Mouse (Mus musculus) embryonic facial prominence, embryonic 13.5 days (tissue): ENCODE results near the gene Dctpp1. TPM values are rescaled to one million over a fixed set of nuclear protein-coding genes. Genes with fewer than 3 reads are reported as not detected.

Experiments used
- ATAC-seq: fragments of 200-750 bp; cut with Nextera tagmentation; 2 replicates; pipeline ENCODE4 v1.8.0; 2017; ENCODE audit warnings: low read depth; ENCODE audit not compliant: insufficient number of reproducible peaks, insufficient read depth, low FRiP score, low TSS enrichment
- H3K27ac ChIP-seq: fragments of 300-500 bp; sonication (generic); 2 replicates; pipeline ENCODE4 v1.5.1; 2015; ENCODE audit warnings: moderate library complexity, mild to moderate bottlenecking, inconsistent platforms
- H3K27me3 ChIP-seq: fragments of 300-500 bp; sonication (generic); 2 replicates; pipeline ENCODE4 v1.6.1; 2015; ENCODE audit warnings: mild to moderate bottlenecking, inconsistent platforms
- H3K36me3 ChIP-seq: fragments of 300-500 bp; sonication (generic); 2 replicates; pipeline ENCODE4 v1.6.1; 2015; ENCODE audit warnings: mild to moderate bottlenecking, inconsistent platforms
- H3K4me1 ChIP-seq: fragments of 300-500 bp; sonication (generic); 2 replicates; pipeline ENCODE4 v1.6.1; 2015; ENCODE audit warnings: inconsistent platforms
- H3K4me2 ChIP-seq: fragments of 300-500 bp; sonication (generic); 2 replicates; pipeline ENCODE4 v1.6.1; 2015; ENCODE audit warnings: moderate library complexity, mild to moderate bottlenecking, inconsistent platforms
- H3K4me3 ChIP-seq: fragments of 300-500 bp; sonication (generic); 2 replicates; pipeline ENCODE4 v1.5.1; 2015; ENCODE audit warnings: mild to moderate bottlenecking, inconsistent platforms
- H3K9ac ChIP-seq: fragments of 300-500 bp; sonication (generic); 2 replicates; pipeline ENCODE4 v1.6.1; 2015; ENCODE audit warnings: mild to moderate bottlenecking, inconsistent platforms
- H3K9me3 ChIP-seq: fragments of 300-500 bp; sonication (generic); 2 replicates; pipeline ENCODE4 v1.6.1; 2016; ENCODE audit warnings: inconsistent platforms
- WGBS: fragments of 180-500 bp; shearing (Covaris S2); methylation state at CpG from one replicate; pipeline ENCODE4 v1.1.7; 2015; ENCODE audit warnings: mixed read lengths; 5-methylcytosine and 5-hydroxymethylcytosine counted together
- polyA plus RNA-seq: library from polyadenylated mRNA; unstranded; fragments of >200 nt; fragmentation: Nextera tagmentation; extraction: Ambion mirVana; gene quantifications from 2 replicates; pipeline ENCODE4 v1.2.1, GENCODE M21; 2015

Dctpp1 gene
- polyA plus RNA-seq, 1 experiment from 2014 or later: 206 TPM

DNA sequence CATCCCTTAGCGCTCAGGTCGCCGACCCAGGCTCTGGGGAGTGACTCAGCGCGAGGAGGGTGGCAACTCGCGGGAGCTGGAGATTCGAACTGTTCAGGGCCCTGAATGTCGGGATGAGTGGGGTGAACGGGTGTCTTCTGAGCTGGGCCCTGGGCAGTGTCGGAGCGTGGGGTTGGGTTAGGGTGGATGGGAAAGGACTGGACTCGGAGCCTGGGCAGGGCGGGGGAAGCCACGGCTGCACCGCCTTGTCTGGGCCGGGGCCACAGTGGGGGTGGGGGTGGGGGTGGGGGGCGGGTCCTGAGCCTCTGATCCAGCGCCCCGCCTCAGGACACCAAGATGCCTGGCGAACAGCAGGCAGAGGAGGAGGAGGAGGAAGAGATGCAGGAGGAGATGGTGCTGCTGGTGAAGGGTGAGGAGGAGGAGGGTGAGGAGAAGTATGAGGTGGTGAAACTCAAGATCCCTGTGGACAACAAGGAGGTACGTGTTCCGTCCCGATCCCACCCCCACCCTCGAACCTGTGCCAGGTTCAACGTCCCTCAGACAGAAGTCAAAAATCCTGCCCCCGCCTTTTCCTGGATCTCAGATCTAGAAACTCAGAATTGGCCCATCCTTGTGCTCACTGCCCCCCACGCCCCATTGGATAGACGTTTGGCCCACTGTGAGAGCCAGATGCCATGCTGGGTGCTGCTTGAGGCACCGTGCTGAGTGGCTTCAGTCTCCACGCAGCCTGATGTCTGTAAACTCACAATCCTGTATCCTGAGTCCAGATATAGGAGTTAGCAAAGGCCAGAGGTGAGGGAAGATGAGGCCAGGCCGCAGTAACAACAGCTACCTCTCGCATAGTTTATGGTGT is 15.6 kb downstream of the Dctpp1 start:
- H3K4me2 ChIP-seq: peak overlapping the region; percentile 77
- H3K27ac ChIP-seq: peak overlapping the region; percentile 96
- peak; percentile 82 for ATAC-seq
- H3K4me3 ChIP-seq: peak overlapping the region; percentile 86
- WGBS: 10% methylated on average over 32 of the region's 33 CpGs
- H3K9ac ChIP-seq: peak overlapping the region; percentile 95
- H3K4me1 ChIP-seq: peaks cover 29% of the 10 kb centered on the region
- H3K36me3 ChIP-seq: peaks cover 36% of the 10 kb centered on the region
- H3K9me3 ChIP-seq: no peaks in the 10 kb centered on the region
- H3K27me3 ChIP-seq: no peaks in the 10 kb centered on the region

DNA sequence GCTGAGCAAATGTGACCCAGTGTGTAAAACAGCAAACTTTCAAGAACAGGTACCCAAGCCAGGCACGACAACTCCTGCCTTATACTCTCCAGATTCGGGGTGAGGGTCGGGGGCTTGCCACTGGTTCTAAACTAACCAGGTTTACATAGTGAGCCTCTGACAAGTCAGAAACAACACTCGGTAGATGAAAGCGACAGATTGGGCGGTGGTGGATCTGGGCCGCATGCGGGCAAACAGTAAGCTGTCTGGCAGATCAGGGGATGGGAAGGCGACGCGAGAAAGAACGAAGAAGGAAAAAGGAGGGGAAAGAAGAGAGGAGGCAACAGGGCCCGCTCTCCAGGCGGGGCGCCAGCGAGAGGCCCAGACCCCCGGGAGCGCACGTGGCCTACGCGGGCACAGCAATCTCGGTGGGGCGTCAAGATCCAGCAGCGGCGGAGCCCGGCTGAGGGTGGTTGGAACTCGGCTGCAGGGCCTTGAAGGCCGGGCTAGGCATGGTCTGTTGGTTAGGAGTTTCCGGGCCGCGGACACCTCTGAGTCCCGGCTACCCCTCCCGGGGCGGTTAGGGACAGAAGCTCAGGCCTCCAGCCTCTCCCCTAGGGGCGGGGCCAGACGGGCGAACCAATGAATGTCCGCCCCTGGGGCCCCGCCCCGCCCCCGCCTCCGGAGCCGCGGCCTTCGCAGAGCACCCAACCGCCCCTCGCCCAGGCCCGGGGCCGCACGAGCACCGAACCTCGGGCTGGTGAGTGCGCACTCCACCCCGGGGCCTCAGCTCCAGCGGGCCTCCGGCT is 16.4 kb downstream of the Dctpp1 start, which contains the start of gene Zfp771:
Gene Zfp771 (plus strand): TSS at position 405 of the 788 bp plus-strand sequence.
- peak within 1 kb of the TSS; percentile 96 for H3K27ac ChIP-seq
- H3K9me3 ChIP-seq: no peaks in the 10 kb centered on the region
- H3K36me3 ChIP-seq: peaks cover 31% of the 10 kb centered on the region
- peak within 1 kb of the TSS; percentile 95 for H3K9ac ChIP-seq
- peak; percentile 92 for ATAC-seq
- H3K4me2 ChIP-seq: peak within 1 kb of the TSS; percentile 77
- WGBS: 1% methylated on average over 55 of the region's 56 CpGs
- peak within 1 kb of the TSS; percentile 86 for H3K4me3 ChIP-seq
- no peaks in the 10 kb centered on the region for H3K27me3 ChIP-seq
- H3K4me1 ChIP-seq: peaks cover 29% of the 10 kb centered on the region

DNA sequence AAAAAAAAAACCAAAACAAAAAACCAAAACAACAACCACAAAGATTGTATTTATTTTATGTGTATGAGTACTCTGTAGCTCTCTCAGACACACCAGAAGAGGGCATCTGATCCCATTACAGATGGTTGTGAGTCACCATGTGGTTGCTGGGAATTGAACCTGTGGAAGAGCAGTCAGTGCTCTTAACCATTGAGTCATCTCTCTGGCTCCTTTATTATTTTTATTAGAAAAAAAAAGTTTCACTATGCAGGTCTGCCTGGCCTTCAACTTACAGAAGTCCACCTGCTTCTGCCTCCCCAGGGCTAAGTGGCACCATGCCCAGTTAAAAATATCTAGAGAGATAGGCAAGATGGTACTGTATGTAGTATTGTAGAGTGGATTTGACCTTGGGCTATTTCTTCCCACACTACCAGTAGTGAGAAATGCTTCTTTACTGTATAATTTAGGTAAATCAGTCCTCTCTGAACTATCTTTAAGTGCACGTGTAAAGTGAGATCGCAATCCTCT is 17.1 kb downstream of the Dctpp1 start:
- peak overlapping the region; percentile 95 for H3K9ac ChIP-seq
- 28% methylated on average over 2 of the region's 2 CpGs for WGBS
- H3K9me3 ChIP-seq: no peaks in the 10 kb centered on the region
- peak overlapping the region; percentile 86 for H3K4me3 ChIP-seq
- peaks cover 29% of the 10 kb centered on the region for H3K4me1 ChIP-seq
- H3K27me3 ChIP-seq: no peaks in the 10 kb centered on the region
- ATAC-seq: no peak
- H3K27ac ChIP-seq: peak overlapping the region; percentile 96
- peaks cover 35% of the 10 kb centered on the region for H3K36me3 ChIP-seq
- H3K4me2 ChIP-seq: peak overlapping the region; percentile 77

DNA sequence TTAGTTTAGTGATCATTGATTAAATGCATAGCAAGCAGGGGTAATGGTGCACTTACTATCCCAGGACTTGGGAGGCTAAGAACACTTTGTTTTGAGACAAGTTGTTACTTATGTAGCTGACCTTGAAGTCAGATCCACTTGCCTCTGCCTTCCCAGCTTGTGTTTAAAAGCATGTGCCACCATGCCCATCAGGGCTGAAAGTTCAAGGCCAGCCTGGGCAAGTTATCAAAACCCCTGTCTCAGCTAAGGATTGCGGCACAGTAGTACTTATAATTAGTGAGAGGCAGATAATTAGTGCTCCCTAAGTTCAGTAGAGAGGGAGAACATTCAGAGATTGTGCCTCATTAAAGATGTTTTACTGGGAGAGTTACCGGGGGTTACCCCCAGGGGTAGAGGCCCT is 25.7 kb downstream of the Dctpp1 start:
- Histone ChIP-seq H3K27ac (no peak overlapping the region), H3K9ac (no peak overlapping the region), H3K4me3 (0 out of 2 replicates have a peak overlapping the region, but pooled peaks have one; percentile 97), H3K27me3 (no peaks in the 10 kb centered on the region), H3K4me1 (peaks cover 34% of the 10 kb centered on the region), H3K4me2 (peak overlapping the region; percentile 79; the same call in 1 of the 2 replicates), H3K9me3 (no peaks in the 10 kb centered on the region), H3K36me3 (peaks cover 61% of the 10 kb centered on the region)
- WGBS: 88% methylated on average over 2 of the region's 2 CpGs
- no peak for ATAC-seq

DNA sequence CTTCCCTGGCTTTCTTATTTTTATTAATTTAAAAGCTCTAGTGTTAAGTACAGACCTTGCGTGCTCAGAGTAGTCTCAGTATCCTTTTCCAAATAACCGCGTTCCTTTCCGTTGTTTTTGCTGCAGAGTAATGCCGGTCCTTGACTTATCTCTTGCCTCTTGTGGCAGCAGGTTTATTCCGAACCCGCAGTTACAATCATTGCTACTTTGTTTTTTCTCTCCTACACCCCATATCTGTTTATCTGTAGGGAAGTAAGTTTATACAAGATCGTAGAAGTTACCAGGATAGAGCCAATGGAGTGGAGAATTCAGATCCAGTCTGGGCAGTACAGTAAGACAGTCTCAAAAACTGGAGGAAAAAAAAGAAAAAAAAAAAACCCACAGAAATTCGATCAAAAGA is 26.7 kb downstream of the Dctpp1 start:
- H3K9me3 ChIP-seq: no peaks in the 10 kb centered on the region
- H3K27me3 ChIP-seq: no peaks in the 10 kb centered on the region
- WGBS: 6% methylated on average over 9 of the region's 9 CpGs
- H3K4me1 ChIP-seq: peaks cover 34% of the 10 kb centered on the region
- peak overlapping the region; percentile 79 for H3K4me2 ChIP-seq
- H3K9ac ChIP-seq: peak overlapping the region; percentile 97
- H3K4me3 ChIP-seq: peak overlapping the region; percentile 97
- peak overlapping the region; percentile 99 for H3K27ac ChIP-seq
- no peak for ATAC-seq
- H3K36me3 ChIP-seq: peaks cover 65% of the 10 kb centered on the region

DNA sequence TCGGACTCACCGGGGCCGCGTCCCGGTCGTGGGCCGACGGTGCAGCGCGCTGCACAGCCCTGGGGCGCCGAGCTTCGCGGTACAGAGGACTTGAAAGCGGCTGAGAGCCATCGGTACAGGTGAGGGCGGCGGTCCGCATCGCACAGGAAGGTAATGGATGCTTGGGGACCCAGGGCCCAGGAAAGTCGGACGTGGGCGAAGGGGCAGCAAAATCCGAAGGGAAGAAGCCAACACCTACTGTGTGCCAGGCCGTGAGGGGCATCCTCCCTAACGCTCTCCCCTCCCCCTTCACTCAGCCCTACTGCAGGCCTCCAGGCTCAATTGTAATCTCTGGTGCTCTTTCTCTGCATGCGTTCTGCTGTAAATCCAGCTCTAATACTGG is 27.1 kb downstream of the Dctpp1 start:
- Histone ChIP-seq H3K4me3 (peak overlapping the region; percentile 97), H3K27ac (peak overlapping the region; percentile 99), H3K4me1 (peaks cover 34% of the 10 kb centered on the region), H3K9ac (peak overlapping the region; percentile 97), H3K27me3 (no peaks in the 10 kb centered on the region), H3K36me3 (peaks cover 61% of the 10 kb centered on the region), H3K9me3 (no peaks in the 10 kb centered on the region), H3K4me2 (peak overlapping the region; percentile 79)
- WGBS: under 1% methylated on average over 27 of the region's 27 CpGs
- peak; percentile 21; the same call in 1 of the 2 replicates for ATAC-seq

DNA sequence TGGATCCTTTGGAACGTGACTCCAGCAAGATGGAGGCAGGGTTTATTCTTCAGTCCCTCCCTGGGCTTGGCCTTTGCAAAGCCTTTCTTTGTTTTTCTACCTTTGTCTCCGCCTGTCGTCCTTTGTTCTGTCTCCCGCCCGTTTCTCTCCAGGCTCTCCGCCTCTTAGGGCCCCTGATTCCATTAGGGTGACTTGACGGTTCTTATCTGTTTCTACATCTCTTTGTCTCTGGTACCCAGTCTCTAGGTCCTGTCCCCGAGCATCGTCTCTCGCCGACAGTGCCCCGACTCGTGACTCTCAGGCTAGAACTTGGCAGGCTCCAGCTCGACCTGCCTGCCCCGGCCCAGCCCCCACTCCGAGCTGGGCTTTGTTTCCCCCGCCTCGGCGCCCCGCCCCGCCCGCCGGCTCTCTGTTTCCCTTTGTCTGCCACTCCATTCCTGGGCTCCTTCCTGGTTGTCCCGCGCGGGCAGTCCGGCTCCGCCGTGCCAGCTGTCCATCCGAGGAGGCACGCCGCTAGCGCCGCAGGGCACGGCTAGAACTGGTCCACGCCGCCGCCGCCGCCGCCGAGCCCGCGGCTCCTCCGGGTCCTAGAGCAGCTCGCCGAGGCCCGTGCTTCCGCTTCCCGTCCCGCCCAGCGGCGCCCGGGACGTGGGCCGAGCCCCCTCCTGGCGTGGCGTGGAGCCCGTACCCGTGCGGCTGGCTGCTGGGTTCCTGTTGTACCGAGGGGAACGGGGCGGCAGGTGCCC is 27.7 kb downstream of the Dctpp1 start, which contains the start of the genes Zfp553 and Sept1:
Gene Zfp553 (plus strand): TSS at position 440 of the 746 bp plus-strand sequence.
Gene Sept1 (minus strand): TSS at position 509 of the 746 bp plus-strand sequence.
- peak; percentile 88 for ATAC-seq
- WGBS: under 1% methylated on average over 64 of the region's 64 CpGs
- Histone ChIP-seq H3K27ac (peak within 1 kb of the TSS; percentile 99), H3K4me1 (peaks cover 34% of the 10 kb centered on the region), H3K9me3 (no peaks in the 10 kb centered on the region), H3K36me3 (peaks cover 56% of the 10 kb centered on the region), H3K27me3 (no peaks in the 10 kb centered on the region), H3K4me3 (peak within 1 kb of the TSS; percentile 97), H3K9ac (peak within 1 kb of the TSS; percentile 97), H3K4me2 (peak within 1 kb of the TSS; percentile 79)

DNA sequence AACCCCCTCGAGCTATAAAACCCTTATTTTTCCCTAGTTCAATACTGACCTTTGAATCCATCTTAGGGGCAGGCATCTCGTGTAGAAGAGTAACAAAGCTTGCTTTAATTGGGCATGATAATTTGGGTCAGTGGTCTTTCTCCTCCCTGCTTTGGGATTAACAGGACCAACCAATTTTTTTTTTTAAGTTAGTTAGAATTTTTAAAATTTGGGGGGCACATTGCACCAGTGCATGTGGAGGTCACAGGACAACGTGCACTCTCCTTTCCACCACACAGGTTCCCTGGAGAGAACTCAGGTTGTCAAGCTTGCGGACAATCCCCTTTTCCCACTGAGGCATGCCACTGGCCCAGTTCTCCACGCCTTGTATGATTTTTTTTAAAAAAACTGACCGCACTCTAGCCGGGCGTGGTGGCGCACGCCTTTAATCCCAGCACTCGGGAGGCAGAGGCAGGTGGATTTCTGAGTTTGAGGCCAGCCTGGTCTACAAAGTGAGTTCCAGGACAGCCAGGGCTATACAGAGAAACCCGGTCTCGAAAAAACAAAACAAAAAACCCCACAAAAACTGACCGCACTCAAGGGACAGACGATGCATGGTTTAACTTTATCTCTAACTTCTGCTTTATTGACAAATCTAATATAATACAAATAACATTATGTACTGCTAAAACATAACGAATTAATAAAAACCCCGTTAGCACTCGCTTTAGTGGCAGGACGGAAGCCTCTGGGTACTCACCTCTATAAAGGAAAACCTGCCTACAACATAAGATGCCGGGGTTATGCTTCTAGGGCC is 28.5 kb downstream of the Dctpp1 start:
- 8% methylated on average over 20 of the region's 20 CpGs for WGBS
- Histone ChIP-seq H3K4me3 (peak overlapping the region; percentile 97), H3K27ac (peak overlapping the region; percentile 99), H3K4me2 (peak overlapping the region; percentile 79), H3K36me3 (peaks cover 48% of the 10 kb centered on the region), H3K27me3 (no peaks in the 10 kb centered on the region), H3K4me1 (peaks cover 34% of the 10 kb centered on the region), H3K9ac (peak overlapping the region; percentile 97), H3K9me3 (no peaks in the 10 kb centered on the region)
- ATAC-seq: no peak

DNA sequence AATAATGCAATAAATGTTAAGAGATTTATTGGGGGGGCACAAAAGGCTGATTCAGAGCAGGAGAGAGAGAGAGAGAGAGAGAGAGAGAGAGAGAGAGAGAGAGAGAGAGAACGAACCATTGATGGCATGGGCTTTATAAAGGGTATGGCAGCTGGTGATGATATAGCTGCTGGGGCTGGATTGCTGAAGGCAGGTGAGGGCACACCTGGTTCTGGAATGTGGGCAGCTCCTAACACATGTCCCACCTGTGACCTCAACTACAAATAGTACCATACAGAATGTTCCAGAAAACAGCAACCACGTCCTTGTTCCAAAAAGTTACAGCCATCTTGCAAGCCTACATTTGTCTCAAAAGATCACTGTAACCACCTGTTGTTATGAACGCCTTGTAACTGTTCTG is 29.1 kb downstream of the Dctpp1 start:
- Histone ChIP-seq H3K4me1 (peaks cover 34% of the 10 kb centered on the region), H3K4me2 (peak overlapping the region; percentile 79), H3K9me3 (no peaks in the 10 kb centered on the region), H3K27me3 (no peaks in the 10 kb centered on the region), H3K9ac (peak overlapping the region; percentile 97), H3K36me3 (peaks cover 41% of the 10 kb centered on the region), H3K27ac (no peak overlapping the region; the same call in 1 of the 2 replicates), H3K4me3 (peak overlapping the region; percentile 97)
- 53% methylated on average over 3 of the region's 3 CpGs for WGBS
- no peak for ATAC-seq

DNA sequence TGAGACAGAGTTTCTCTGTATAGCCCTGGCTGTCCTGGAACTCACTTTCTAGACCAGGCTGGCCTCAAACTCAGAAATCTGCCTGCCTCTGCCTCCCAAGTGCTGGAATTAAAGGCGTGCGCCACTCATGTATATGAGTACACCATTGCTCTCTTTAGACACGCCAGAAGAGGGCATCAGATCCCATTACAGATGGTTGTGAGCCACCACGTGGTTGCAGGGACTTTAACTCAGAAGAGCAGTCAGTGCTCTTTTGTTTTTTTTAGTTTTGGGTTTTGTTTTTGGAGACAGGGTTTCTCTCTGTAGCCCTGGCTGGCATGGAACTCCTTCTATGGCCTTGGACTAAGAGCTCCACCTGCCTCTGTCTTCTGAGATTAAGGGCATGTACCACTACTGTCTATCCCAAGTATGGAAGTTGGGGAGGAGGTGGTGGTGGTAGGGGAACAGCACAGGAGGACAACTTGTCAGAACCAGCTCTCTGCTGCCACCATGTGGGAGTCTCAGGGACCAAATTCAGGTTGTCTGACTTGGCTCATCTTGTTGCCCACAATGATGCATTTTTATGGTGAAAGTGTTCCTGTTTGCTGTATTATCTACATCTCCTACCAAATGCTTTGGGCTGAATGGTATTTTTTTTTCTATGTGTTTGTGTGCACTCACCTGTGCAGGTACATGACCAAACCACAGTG is 31.8 kb downstream of the Dctpp1 start:
- 71% methylated on average over 4 of the region's 4 CpGs for WGBS
- no peak overlapping the region for H3K27ac ChIP-seq
- no peaks in the 10 kb centered on the region for H3K27me3 ChIP-seq
- no peak overlapping the region for H3K9ac ChIP-seq
- H3K9me3 ChIP-seq: no peaks in the 10 kb centered on the region
- H3K36me3 ChIP-seq: peaks cover 24% of the 10 kb centered on the region
- ATAC-seq: no peak
- H3K4me2 ChIP-seq: no peak overlapping the region
- H3K4me3 ChIP-seq: no peak overlapping the region
- peaks cover 22% of the 10 kb centered on the region for H3K4me1 ChIP-seq
